Mouse (Mus musculus) frontal cortex, adult (tissue): ENCODE measurements around the gene Klhl10.

ENCODE experiments used
- ATAC-seq: cut with Nextera tagmentation; 2 replicates; pipeline ENCODE4 v1.9.2; 2017; ENCODE audit warnings: mild to moderate bottlenecking, moderate library complexity, mixed read lengths; ENCODE audit not compliant: low TSS enrichment

Klhl10 gene

GRCm38 (mm10) chr11:100441797-100442196 lies at the start of gene Klhl10, which contains the start of gene Nt5c3b:
Klhl10 (plus strand) TSS chr11:100441917.
Nt5c3b (minus strand) TSS chr11:100441808.
- ATAC-seq: no peak

- ATAC-seq: no peak
Measured at GRCm38 (mm10) chr11:100392958-100393357, 48.8 kb upstream of the Klhl10 start.

- ATAC-seq: no peak
Measured at GRCm38 (mm10) chr11:100393733-100394132, 48.0 kb upstream of the Klhl10 start.

GRCm38 (mm10) chr11:100394353-100395074 lies 47.2 kb upstream of the Klhl10 start:
- no peak for ATAC-seq

DNA sequence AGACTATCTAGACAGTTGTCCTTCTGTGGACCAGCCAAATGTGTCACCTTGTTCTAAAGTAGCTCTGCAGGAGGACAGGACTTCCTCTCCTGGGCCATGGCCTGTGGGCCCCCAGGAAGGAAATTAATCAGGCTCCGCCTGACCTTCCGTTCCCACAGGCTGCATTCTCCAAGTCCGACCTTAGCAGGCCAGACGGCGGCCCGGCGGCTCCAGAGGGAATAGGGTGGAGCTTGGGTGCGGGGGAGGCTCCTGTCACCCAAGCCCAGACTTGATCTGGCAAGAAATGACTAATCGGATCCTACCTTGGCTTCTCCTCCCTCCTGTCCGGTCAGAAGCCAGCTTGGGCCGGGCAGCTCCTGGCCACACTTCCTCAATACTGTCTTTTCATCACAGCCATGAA lies 46.5 kb upstream of the Klhl10 start:
- no peak for ATAC-seq

DNA sequence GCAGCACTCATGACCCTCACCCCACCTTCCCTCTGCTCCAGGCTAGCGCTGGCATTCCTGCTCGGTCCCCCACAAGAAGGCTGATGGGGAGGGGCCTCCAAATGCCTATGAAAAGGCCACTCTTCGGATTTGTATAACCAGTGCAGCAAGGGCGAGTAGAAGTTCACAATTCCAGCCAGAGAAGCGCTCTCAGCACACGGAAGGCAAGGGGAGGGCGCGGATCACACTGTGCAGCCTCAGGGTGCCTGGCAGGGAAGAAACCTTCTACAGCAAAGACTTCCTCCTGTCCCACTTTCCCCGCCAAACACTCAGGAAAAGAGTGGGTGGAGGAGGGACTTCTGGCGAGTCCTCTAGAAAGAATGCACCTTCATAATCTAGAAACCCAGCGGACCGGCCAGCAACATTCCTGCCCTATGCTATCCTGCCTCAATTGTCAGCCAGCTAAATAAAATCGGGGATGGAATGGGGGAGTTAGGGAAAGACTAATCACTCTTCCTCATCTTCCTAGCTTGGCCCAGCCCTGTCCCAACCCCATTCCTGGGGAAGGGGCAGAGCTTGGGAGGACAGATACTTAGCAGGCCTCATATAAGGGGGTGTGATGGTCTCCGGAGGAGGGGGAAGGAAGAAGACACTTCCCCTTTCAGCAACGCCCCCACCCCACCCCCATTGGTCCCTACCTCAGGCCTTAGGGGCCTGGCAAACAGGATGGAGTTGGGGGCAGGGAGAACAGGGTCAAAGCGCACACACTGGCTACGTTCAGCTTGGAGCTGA lies 45.7 kb upstream of the Klhl10 start:
- ATAC-seq: peak; percentile 25; the same call in 1 of the 2 replicates

- peak; percentile 6; the same call in 1 of the 2 replicates for ATAC-seq
Measured at GRCm38 (mm10) chr11:100396886-100397599, 44.7 kb upstream of the Klhl10 start.

GRCm38 (mm10) chr11:100397600-100398389 lies 43.9 kb upstream of the Klhl10 start, which contains the start of gene Jup:
Jup (minus strand) TSS chr11:100397763.
- peak; percentile 93 for ATAC-seq

DNA sequence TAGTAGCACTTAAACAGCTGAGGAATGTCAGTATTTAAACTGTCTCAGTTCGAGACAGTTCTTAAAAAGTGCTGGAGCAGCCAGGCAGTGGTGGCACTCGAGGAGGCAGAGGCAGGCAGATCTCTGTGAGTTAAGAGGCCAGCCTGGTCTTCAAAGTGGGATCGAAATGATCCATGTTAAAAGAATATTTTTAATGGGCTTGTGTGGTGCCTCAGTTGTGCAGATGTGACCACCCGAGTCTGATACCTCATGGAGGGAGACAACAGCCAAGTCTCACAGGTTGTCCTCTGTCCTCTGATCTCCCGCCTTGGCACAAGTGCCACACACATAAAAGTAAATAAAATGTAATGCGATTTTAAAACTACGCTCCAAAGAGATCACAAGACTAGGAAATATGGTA lies 43.2 kb upstream of the Klhl10 start:
- ATAC-seq: no peak

GRCm38 (mm10) chr11:100399320-100399719 lies 42.4 kb upstream of the Klhl10 start:
- ATAC-seq: no peak

DNA sequence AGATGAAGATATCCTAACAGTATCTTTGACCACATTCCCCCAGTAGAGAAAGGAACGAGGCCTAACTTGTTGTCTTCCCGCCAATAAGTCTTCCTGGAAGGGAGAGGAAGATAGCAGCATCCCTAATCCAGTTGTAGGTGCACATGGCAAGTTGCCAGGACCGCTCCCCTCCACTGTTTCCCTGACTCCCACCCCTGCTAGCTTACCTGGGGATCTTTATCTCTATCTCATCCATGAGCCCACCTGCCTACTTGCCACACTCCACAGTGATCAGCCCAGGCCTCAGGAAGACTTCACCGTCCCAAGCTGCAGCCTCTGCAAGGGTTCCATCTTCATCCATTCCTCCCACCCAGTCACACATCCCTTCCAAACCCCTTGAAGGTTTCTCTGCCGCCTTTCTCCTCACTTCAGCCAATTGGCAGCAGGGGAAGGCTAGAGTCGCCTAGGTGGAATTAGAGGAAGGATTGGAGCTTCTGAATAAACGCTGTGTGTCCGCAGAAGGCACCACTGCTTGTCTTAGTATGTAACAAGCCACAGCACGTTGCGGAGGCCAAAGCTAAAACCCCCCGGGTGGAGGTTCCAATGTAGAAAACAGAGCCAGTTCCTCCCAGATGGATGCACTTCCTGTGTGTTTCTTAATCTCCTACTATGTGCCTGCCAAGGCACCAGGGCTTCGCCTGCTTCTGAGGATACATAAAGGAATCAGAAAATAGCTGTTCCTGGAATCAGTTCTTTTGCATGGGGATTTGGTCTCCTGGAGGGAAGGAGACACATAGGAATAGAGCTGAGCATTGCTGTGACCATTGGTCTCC lies 41.8 kb upstream of the Klhl10 start:
- ATAC-seq: no peak

DNA sequence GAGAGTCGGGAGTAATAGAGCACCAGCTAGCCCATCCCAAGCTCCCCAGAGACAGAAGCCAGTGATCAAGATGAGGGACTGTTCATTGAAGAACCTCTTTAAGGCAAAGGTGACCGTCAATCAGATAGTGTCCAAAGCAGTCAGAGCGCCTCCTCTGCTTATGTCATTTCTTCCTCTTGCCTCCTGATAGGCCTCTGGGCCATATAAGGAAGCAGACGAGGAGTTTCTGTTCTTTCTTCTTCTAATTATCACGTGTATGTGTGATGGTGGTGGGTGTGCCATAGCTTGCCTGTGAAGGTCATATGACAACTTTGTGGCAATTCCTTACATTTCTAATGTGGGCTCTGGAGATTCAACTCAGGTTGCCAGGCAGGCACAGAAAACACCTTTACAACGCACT lies 40.9 kb upstream of the Klhl10 start:
- no peak for ATAC-seq

GRCm38 (mm10) chr11:100402240-100402639 lies 39.5 kb upstream of the Klhl10 start:
- ATAC-seq: no peak

- no peak for ATAC-seq
Measured at GRCm38 (mm10) chr11:100402682-100403081, 39.0 kb upstream of the Klhl10 start.

DNA sequence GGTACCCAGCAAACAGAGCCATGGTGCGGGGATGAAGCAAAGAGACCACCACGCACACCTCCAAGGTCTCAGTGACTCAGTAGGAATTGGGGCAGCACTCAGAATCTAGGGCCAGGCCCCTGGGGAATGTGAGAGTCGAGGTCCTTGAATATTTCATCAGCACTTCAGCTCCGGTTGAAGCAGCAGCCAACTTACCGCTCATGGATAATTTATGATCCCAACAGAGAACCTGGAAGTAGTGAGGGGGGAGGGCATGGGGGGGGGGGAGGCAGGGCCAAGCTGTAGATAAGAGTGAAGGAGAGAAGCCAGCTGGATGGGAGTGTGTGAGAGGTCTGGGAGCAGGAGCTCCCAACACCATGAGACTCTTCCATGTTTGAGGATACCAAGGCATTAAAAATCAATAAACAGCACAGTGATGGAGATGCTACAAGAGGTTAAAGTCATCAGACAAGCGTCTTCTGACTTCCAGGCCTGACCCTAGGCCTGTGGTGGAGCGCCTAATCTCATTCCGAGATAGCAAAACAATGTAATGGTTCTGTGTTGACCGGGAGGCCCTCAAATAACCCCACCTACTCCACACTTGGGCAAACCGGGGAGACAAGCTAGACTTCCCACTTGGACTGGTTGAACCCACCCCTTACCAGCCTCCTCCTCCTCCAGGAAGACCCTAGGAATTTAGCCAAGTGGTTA lies 38.1 kb upstream of the Klhl10 start:
- no peak for ATAC-seq

DNA sequence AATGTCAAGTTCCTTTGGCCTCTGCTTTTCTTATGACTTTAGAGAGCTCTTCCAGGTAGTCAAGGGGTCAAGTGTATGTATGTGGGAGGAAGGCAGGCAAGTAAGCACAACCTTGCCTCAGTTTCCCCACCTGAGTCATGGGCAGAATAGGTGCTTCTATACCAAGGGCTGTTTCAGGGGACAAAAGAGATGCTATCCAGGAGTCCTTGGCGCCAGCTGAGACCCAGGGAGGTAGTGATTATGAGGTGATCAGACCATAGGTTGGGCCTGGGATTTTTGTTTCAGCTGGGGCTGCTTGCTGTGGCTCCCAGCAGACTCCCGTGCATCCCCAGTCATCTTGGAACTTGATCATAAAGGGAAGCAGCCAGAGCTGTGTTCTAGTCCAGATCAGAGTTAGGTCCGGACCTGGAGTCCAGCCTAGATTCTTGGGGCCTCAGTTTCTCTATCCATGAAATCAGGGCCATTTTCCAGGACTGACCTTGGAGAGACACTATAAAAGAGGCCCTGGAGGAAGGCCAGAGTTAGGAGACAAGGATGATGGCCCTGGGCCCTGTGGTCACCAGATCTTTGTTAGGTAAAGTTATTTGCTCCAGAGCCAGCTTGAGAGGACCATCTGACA lies 37.2 kb upstream of the Klhl10 start:
- no peak for ATAC-seq

- ATAC-seq: no peak
Measured at GRCm38 (mm10) chr11:100406273-100406672, 35.4 kb upstream of the Klhl10 start.

DNA sequence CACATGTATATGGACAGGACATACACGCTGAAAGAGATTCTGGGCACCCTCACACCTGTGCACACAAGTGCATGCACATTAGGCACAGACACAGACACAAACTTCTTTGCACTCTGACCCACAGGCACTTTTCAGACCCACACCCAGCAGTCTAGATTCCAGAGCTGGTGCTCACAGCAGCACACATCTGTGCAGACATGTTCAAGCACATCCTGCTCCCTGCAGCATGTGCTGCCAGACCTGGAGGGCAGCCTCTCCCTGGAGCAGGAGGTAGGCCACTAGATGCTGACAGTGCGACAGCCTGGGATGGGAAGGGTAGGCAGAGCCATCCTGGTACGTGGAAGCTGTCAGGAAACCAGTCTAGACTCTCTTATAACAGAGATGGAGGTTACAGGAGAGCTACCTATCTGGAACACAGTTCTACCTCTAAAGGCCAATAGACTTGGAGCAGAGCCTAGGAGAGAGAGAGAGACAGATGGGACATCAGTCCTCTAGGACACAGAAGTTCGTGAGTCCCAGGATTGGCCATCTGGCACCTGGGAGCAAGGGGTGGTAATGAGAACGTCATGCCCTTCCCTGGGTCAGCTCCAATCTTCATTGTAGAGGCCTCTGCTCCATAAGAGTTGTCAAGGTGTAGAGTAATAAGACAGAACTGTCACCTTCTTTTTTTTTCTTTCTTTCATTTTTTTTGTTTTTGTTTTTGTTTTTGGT lies 34.6 kb upstream of the Klhl10 start:
- ATAC-seq: no peak
